In genomic region chr5:8058056-8058455, GRCm38 (mm10) we compare ENCODE assay signal across 15 mouse cellular contexts. TPM values are rescaled to one million over a fixed set of nuclear protein-coding genes. Genes with fewer than 3 reads are reported as not detected.
DNase-seq lines count a peak whose midpoint lies in the region; ATAC-seq and TF ChIP-seq lines count a peak whose summit lies in the region.
"Had no signal": no experiment of that assay in that cellular context is flagged by ENCODE, and none has a peak within 500 bp of the region (broad histone marks: within the 10 kb centered on the region; RNA-seq: fewer than 3 reads in every experiment).

No protein-coding gene starts in this region.

- H3K36me3 ChIP-seq in midbrain, embryonic 15.5 days (replicated peaks), result peaks cover 9% of the 10 kb centered on the region; the same call in 1 of the 2 replicates
- H3K36me3 ChIP-seq in midbrain, postnatal 0 days (ENCODE audit: insufficient read depth, low read length), result peaks cover 10% of the 10 kb centered on the region
- peaks cover 9% of the 10 kb centered on the region for H3K36me3 ChIP-seq in stomach, postnatal 0 days (ENCODE audit: control insufficient read depth, insufficient read depth, low read length)

- no peak for TF ChIP-seq EP300 in stomach, postnatal 0 days (optimal IDR thresholded peaks at IDR 0.05)

- WGBS in midbrain, embryonic 15.5 days, result 92% methylated on average over 7 of the region's 7 CpGs
- WGBS in midbrain, postnatal 0 days, result 93% methylated on average over 7 of the region's 7 CpGs
- WGBS in stomach, postnatal 0 days, result 80% methylated on average over 7 of the region's 7 CpGs

- H3K9me3 ChIP-seq in midbrain, embryonic 15.5 days, result no peaks in the 10 kb centered on the region
- no peaks in the 10 kb centered on the region for H3K9me3 ChIP-seq in midbrain, postnatal 0 days (ENCODE audit: low read length)
- H3K9me3 ChIP-seq in stomach, postnatal 0 days (ENCODE audit: control insufficient read depth, low read length), result no peaks in the 10 kb centered on the region
- H3K9me3 ChIP-seq: embryonic facial prominence, embryonic 10.5 days; stomach, embryonic 15.5 days had no signal

- no peaks in the 10 kb centered on the region for H3K27me3 ChIP-seq in midbrain, embryonic 15.5 days (replicated peaks)
- H3K27me3 ChIP-seq in midbrain, postnatal 0 days (ENCODE audit: insufficient read depth, low read length), result no peaks in the 10 kb centered on the region
- H3K27me3 ChIP-seq in stomach, postnatal 0 days (ENCODE audit: control insufficient read depth, insufficient read depth, low read length), result no peaks in the 10 kb centered on the region
- H3K27me3 ChIP-seq: stomach, embryonic 15.5 days had no signal

- no peak overlapping the region for H3K9ac ChIP-seq in midbrain, embryonic 15.5 days
- H3K9ac ChIP-seq in midbrain, postnatal 0 days (replicated peaks; ENCODE audit: low read length, poor library complexity, severe bottlenecking), result no peak overlapping the region
- no peak overlapping the region for H3K9ac ChIP-seq in stomach, postnatal 0 days (ENCODE audit: low read length)
- H3K9ac ChIP-seq: lung, embryonic 14.5 days; stomach, embryonic 15.5 days had no signal

- DNase-seq in heart, adult 18-20 months, result peak; percentile 24 to 32
- DNase-seq in heart, postnatal 25 days (ENCODE audit: low spot score), result no peak
- no peak for DNase-seq in midbrain, postnatal 0 days (ENCODE audit: low spot score)
- DNase-seq in heart, postnatal 10 days, result peak; percentile 37 to 48
- peak; percentile 41 for DNase-seq in stomach, postnatal 0 days (ENCODE audit: low spot score)
- DNase-seq in thymus, postnatal 14 days, result no peak
- no peak for DNase-seq in layer of hippocampus, postnatal 36 days
- DNase-seq: cerebellum, adult 11-12 months; gastrocnemius, postnatal 14 days; lung, embryonic 14.5 days; right cerebral cortex, postnatal 4 days had no signal

- intact Hi-C loops in heart, postnatal 25 days (cut with DNase I), result loop anchor here (5.0 kb wide), 1 partner anchor 364 kb away; the partner anchor contains the start of genes Dbf4 and Slc25a40
- intact Hi-C loops in heart, postnatal 10 days (cut with DNase I), result loop anchor here (10.0 kb wide), 2 partner anchors 937 to 1097 kb away; partner anchors contain the start of gene Crot

- peaks cover 16% of the 10 kb centered on the region for H3K4me1 ChIP-seq in midbrain, embryonic 15.5 days
- no peaks in the 10 kb centered on the region for H3K4me1 ChIP-seq in midbrain, postnatal 0 days (ENCODE audit: insufficient read depth, low read length)
- H3K4me1 ChIP-seq in stomach, postnatal 0 days (replicated peaks; ENCODE audit: control insufficient read depth, insufficient read depth), result no peaks in the 10 kb centered on the region

- ATAC-seq in midbrain, embryonic 15.5 days (replicated peaks), result no peak
- no peak for ATAC-seq in midbrain, postnatal 0 days (ENCODE audit: low FRiP score)
- peak; percentile 40 for ATAC-seq in stomach, postnatal 0 days (ENCODE audit: low FRiP score, low TSS enrichment)
- ATAC-seq: hindbrain, postnatal 0 days had no signal

- TF ChIP-seq CTCF in midbrain, postnatal 0 days (IDR thresholded peaks at IDR 0.05), result no peak
- no peak for TF ChIP-seq CTCF in stomach, postnatal 0 days (IDR thresholded peaks at IDR 0.05; ENCODE audit: low read depth)

- H3K4me2 ChIP-seq in midbrain, embryonic 15.5 days, result 0 out of 2 replicates have a peak overlapping the region, but pooled peaks have one; percentile 62
- H3K4me2 ChIP-seq in midbrain, postnatal 0 days (ENCODE audit: low read depth, low read length, poor library complexity, severe bottlenecking), result no peak overlapping the region
- H3K4me2 ChIP-seq in stomach, postnatal 0 days (replicated peaks; ENCODE audit: low read depth), result no peak overlapping the region

- H3K4me3 ChIP-seq in midbrain, embryonic 15.5 days, result no peak overlapping the region
- no peak overlapping the region for H3K4me3 ChIP-seq in midbrain, postnatal 0 days (ENCODE audit: low read depth, low read length)
- H3K4me3 ChIP-seq in stomach, postnatal 0 days (ENCODE audit: low read depth, low read length), result no peak overlapping the region

- H3K27ac ChIP-seq in midbrain, embryonic 15.5 days, result no peak overlapping the region
- H3K27ac ChIP-seq in midbrain, postnatal 0 days (ENCODE audit: low read depth, low read length), result no peak overlapping the region
- no peak overlapping the region for H3K27ac ChIP-seq in stomach, postnatal 0 days (replicated peaks)
- H3K27ac ChIP-seq: embryonic facial prominence, embryonic 10.5 days; hindbrain, postnatal 0 days; stomach, embryonic 15.5 days had no signal

RNA-seq across cellular contexts. Expression of gene Sri, which starts 12.2 kb away (rescaled TPM):
- total RNA-seq in heart, adult 18-20 months (2021), result 100 to 1,000 TPM in 1 of 2 experiments, 10 to 100 TPM in 1; 99.8 to 110 TPM
- total RNA-seq in heart, postnatal 25 days (2021), result 100 to 1,000 TPM in 1 of 2 experiments, 10 to 100 TPM in 1; 94.2 to 108 TPM
- 158 and 163 TPM in 2 replicates for polyA plus RNA-seq in midbrain, embryonic 15.5 days (2015; fragmentation: Nextera tagmentation; extraction: Ambion mirVana)
- 84.3 and 85.6 TPM in 2 replicates for total RNA-seq in midbrain, postnatal 0 days (2014; rRNA removed)
- polyA plus RNA-seq in midbrain, postnatal 0 days (2015; fragmentation: Nextera tagmentation; extraction: Ambion mirVana), result 136 and 150 TPM in 2 replicates
- total RNA-seq in heart, postnatal 10 days (2021), result 100 to 1,000 TPM; 147 to 160 TPM
- polyA plus RNA-seq in stomach, postnatal 0 days (2015; fragmentation: Nextera tagmentation; extraction: Ambion mirVana), result 396 and 411 TPM in 2 replicates
- total RNA-seq in layer of hippocampus, postnatal 36 days (2021), result 100 to 1,000 TPM; 107 to 111 TPM

Comparison
In these comparisons a context has a peak if more than half of its experiments do, and no peak if none do; other contexts are left out.
1. DNase-seq: peak in heart, adult 18-20 months (2 of 2), heart, postnatal 10 days (2 of 2) and stomach, postnatal 0 days (single experiment); none in heart, postnatal 25 days (single experiment), midbrain, postnatal 0 days (single experiment), thymus, postnatal 14 days (single experiment) and layer of hippocampus, postnatal 36 days (0 of 2).